Mouse (Mus musculus): ENCODE measurements around the gene Zfp68. TPM values are rescaled to one million over a fixed set of nuclear protein-coding genes. Genes with fewer than 3 reads are reported as not detected.

Zfp68 gene
- 23.5 TPM for polyA plus RNA-seq (2014; fragmentation: Illumina TruSeq; extraction: RNeasy Lipid Tissue Mini Kit (QIAGEN cat#74804); ENCODE audit: insufficient read depth, low read depth, low replicate concordance)

GRCm38 (mm10) chr5:138619211-138620128 lies at the start of gene Zfp68:
Zfp68 (minus strand) TSS chr5:138619761.

GRCm38 (mm10) chr5:138622645-138623477 lies 3.3 kb upstream of the Zfp68 start, which contains the start of gene A430033K04Rik:
A430033K04Rik (plus strand) TSS chr5:138622859.

GRCm38 (mm10) chr5:138564612-138565011 lies 54.9 kb downstream of the Zfp68 start, which contains the start of gene 1700123K08Rik:
1700123K08Rik (minus strand) TSS chr5:138564712.

Other genes with a start within 250 kb of the Zfp68 start
- 3.9 TPM for gene Zfp157, start 178.3 kb downstream of the Zfp68 start, polyA plus RNA-seq (2014; fragmentation: Illumina TruSeq; extraction: RNeasy Lipid Tissue Mini Kit (QIAGEN cat#74804); ENCODE audit: insufficient read depth, low read depth, low replicate concordance)
- gene 1700123K08Rik, start 55.0 kb downstream of the Zfp68 start, polyA plus RNA-seq (2014; fragmentation: Illumina TruSeq; extraction: RNeasy Lipid Tissue Mini Kit (QIAGEN cat#74804); ENCODE audit: insufficient read depth, low read depth, low replicate concordance): not detected
- 2.8 TPM for gene A430033K04Rik, start 3.1 kb upstream of the Zfp68 start, polyA plus RNA-seq (2014; fragmentation: Illumina TruSeq; extraction: RNeasy Lipid Tissue Mini Kit (QIAGEN cat#74804); ENCODE audit: insufficient read depth, low read depth, low replicate concordance)
- 5.3 TPM for gene Fam20c, start 134.8 kb upstream of the Zfp68 start, polyA plus RNA-seq (2014; fragmentation: Illumina TruSeq; extraction: RNeasy Lipid Tissue Mini Kit (QIAGEN cat#74804); ENCODE audit: insufficient read depth, low read depth, low replicate concordance)
- gene Gm5294, start 200.3 kb upstream of the Zfp68 start, polyA plus RNA-seq (2014; fragmentation: Illumina TruSeq; extraction: RNeasy Lipid Tissue Mini Kit (QIAGEN cat#74804); ENCODE audit: insufficient read depth, low read depth, low replicate concordance): not detected

Data from lung, adult 10 weeks (tissue).